Mouse (Mus musculus): Measurements from ENCODE around the gene Ppfibp1. TPM values are rescaled to one million over a fixed set of nuclear protein-coding genes. Genes with fewer than 3 reads are reported as not detected.
A peak's percentile ranks its signal among the peaks of the same experiment; 100 is the strongest.

The Ppfibp1 gene
- polyA plus RNA-seq, 1 experiment from 2014 or later: 25.0 TPM

GRCm38 (mm10) chr6:147042291-147043290 lies 154.3 kb downstream of the Ppfibp1 start, which contains the start of gene Mrps35:
Mrps35 (plus strand) TSS chr6:147042764.
- Histone ChIP-seq H3K9ac (replicated peaks) (peak within 1 kb of the TSS; percentile 91), H3K27me3 (peaks cover 12% of the 10 kb centered on the region), H3K4me3 (peak within 1 kb of the TSS; percentile 93), H3K9me3 (0 out of 2 replicates have a peak, but pooled peaks cover 2% of the 10 kb centered on the region), H3K4me1 (peaks cover 16% of the 10 kb centered on the region), H3K4me2 (replicated peaks) (peak within 1 kb of the TSS; percentile 73), H3K36me3 (peaks cover 17% of the 10 kb centered on the region; the same call in 1 of the 2 replicates), H3K27ac (replicated peaks) (peak within 1 kb of the TSS; percentile 79)
- ATAC-seq (ENCODE audit: low FRiP score, low read depth): peak; percentile 99
- WGBS: 3% methylated on average over 65 of the region's 66 CpGs

GRCm38 (mm10) chr6:147043633-147044032 lies 155.3 kb downstream of the Ppfibp1 start:
- H3K9ac ChIP-seq (replicated peaks): peak overlapping the region; percentile 91
- peaks cover 16% of the 10 kb centered on the region for H3K4me1 ChIP-seq
- H3K27ac ChIP-seq (replicated peaks): no peak overlapping the region
- ATAC-seq (ENCODE audit: low FRiP score, low read depth): no peak
- 0 out of 2 replicates have a peak, but pooled peaks cover 2% of the 10 kb centered on the region for H3K9me3 ChIP-seq
- H3K36me3 ChIP-seq: peaks cover 26% of the 10 kb centered on the region
- 55% methylated on average over 7 of the region's 7 CpGs for WGBS
- H3K4me3 ChIP-seq: peak overlapping the region; percentile 93
- H3K27me3 ChIP-seq: peaks cover 12% of the 10 kb centered on the region
- H3K4me2 ChIP-seq (replicated peaks): peak overlapping the region; percentile 73

- no peak for ATAC-seq (ENCODE audit: low FRiP score, low read depth)
- H3K4me1 ChIP-seq: no peaks in the 10 kb centered on the region
- no peak overlapping the region for H3K27ac ChIP-seq (replicated peaks)
- no peak overlapping the region for H3K4me3 ChIP-seq
- no peaks in the 10 kb centered on the region for H3K27me3 ChIP-seq
- H3K4me2 ChIP-seq (replicated peaks): no peak overlapping the region
- no peaks in the 10 kb centered on the region for H3K9me3 ChIP-seq
- 95% methylated on average over 13 of the region's 13 CpGs for WGBS
- peaks cover 71% of the 10 kb centered on the region for H3K36me3 ChIP-seq
- no peak overlapping the region for H3K9ac ChIP-seq (replicated peaks)
Observed at GRCm38 (mm10) chr6:147049239-147049805, 161.0 kb downstream of the Ppfibp1 start.

DNA sequence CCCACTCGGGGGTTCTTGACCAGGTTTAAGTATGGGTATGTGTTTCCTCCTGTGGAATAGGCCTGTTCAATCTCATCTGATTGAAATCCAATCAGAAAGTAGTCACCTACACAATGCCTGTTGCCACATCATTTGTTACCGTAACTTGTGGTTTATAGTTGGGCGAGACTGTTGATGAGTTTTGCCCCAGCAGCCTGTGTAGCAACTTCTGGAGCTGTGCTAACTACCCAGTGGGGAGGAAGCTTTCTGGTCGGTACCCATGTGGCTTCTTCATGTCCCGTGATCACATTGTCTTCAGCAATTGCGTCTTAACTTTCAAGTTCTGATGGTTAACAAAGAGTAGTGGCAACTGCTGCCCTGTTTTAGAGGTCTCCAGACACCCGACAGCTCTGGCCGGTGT lies 163.4 kb downstream of the Ppfibp1 start:
- Histone ChIP-seq H3K4me2 (replicated peaks) (no peak overlapping the region), H3K36me3 (peaks cover 79% of the 10 kb centered on the region), H3K27ac (replicated peaks) (no peak overlapping the region), H3K4me1 (no peaks in the 10 kb centered on the region), H3K27me3 (no peaks in the 10 kb centered on the region), H3K4me3 (no peak overlapping the region), H3K9me3 (no peaks in the 10 kb centered on the region), H3K9ac (replicated peaks) (no peak overlapping the region)
- 95% methylated on average over 8 of the region's 8 CpGs for WGBS
- no peak for ATAC-seq (ENCODE audit: low FRiP score, low read depth)

- no peak overlapping the region for H3K4me3 ChIP-seq
- H3K4me1 ChIP-seq: no peaks in the 10 kb centered on the region
- no peak for ATAC-seq (ENCODE audit: low FRiP score, low read depth)
- H3K9me3 ChIP-seq: no peaks in the 10 kb centered on the region
- H3K27me3 ChIP-seq: no peaks in the 10 kb centered on the region
- H3K27ac ChIP-seq (replicated peaks): no peak overlapping the region
- no peak overlapping the region for H3K4me2 ChIP-seq (replicated peaks)
- WGBS: 95% methylated on average over 9 of the region's 9 CpGs
- H3K36me3 ChIP-seq: peaks cover 76% of the 10 kb centered on the region
- H3K9ac ChIP-seq (replicated peaks): no peak overlapping the region
Observed at GRCm38 (mm10) chr6:147052440-147052839, 164.2 kb downstream of the Ppfibp1 start.

- H3K27me3 ChIP-seq: no peaks in the 10 kb centered on the region
- no peak overlapping the region for H3K27ac ChIP-seq (replicated peaks)
- no peak overlapping the region for H3K4me2 ChIP-seq (replicated peaks)
- H3K4me3 ChIP-seq: no peak overlapping the region
- H3K36me3 ChIP-seq: peaks cover 66% of the 10 kb centered on the region
- 91% methylated on average over 19 of the region's 19 CpGs for WGBS
- no peak overlapping the region for H3K9ac ChIP-seq (replicated peaks)
- H3K4me1 ChIP-seq: no peaks in the 10 kb centered on the region
- no peak for ATAC-seq (ENCODE audit: low FRiP score, low read depth)
- no peaks in the 10 kb centered on the region for H3K9me3 ChIP-seq
Observed at GRCm38 (mm10) chr6:147053785-147054646, 165.7 kb downstream of the Ppfibp1 start.

DNA sequence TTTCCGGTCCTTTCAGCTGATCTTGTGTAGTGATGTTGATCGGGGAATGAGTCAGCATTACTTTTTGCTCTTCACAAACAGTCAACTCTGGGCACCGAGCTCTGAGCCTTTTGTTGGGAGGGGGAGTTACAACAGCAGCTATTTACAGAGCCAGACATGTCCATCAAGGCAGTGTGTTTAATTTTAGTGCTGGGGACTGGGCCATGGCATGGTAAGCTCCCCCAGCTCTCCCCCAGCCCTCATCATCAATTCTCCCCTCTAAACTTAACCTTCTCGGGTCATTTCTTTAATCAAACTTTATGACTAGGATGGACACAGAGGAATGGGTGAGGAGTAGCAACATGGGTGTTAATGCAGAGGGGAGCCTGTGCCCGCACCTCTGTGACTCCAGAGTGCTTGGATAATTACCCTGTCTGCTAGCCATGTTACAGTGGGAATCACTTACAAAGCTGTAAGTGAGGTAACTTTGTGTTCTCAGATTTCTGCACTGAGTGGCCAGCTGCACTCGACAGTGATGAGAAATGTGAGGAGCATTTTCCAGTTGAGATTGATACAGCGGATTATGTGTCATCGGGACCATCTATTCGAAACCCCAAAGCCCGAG lies 167.2 kb downstream of the Ppfibp1 start:
- WGBS: 93% methylated on average over 10 of the region's 10 CpGs
- no peak for ATAC-seq (ENCODE audit: low FRiP score, low read depth)
- Histone ChIP-seq H3K27me3 (no peaks in the 10 kb centered on the region), H3K36me3 (peaks cover 59% of the 10 kb centered on the region), H3K4me2 (replicated peaks) (no peak overlapping the region), H3K4me3 (no peak overlapping the region), H3K9me3 (no peaks in the 10 kb centered on the region), H3K4me1 (no peaks in the 10 kb centered on the region), H3K9ac (replicated peaks) (no peak overlapping the region), H3K27ac (replicated peaks) (no peak overlapping the region)

GRCm38 (mm10) chr6:147059326-147059725 lies 171.0 kb downstream of the Ppfibp1 start:
- H3K27ac ChIP-seq (replicated peaks): no peak overlapping the region
- H3K9ac ChIP-seq (replicated peaks): no peak overlapping the region
- ATAC-seq (ENCODE audit: low FRiP score, low read depth): no peak
- no peak overlapping the region for H3K4me3 ChIP-seq
- 71% methylated on average over 7 of the region's 7 CpGs for WGBS
- H3K4me1 ChIP-seq: no peaks in the 10 kb centered on the region; the same call in 1 of the 2 replicates
- H3K27me3 ChIP-seq: no peaks in the 10 kb centered on the region
- H3K36me3 ChIP-seq: peaks cover 63% of the 10 kb centered on the region
- H3K4me2 ChIP-seq (replicated peaks): no peak overlapping the region
- H3K9me3 ChIP-seq: no peaks in the 10 kb centered on the region

DNA sequence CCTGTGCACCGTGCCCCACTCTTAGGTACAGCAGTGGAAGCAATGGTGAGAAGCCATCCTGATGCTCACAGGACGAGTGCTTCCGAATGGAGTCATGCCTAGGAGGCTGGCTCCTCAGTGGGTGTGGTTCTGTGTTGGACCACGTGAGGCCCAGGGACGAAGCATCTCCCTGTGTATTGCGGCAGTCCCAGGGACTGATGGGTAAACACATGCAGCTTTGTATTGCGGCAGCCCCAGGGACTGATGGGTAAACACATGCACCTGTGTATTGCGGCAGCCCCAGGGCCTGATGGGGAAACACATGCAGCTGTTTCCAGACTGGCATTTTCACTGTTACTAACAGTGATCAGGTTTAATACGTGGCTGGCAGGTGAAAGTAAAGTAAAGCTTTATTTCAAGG lies 173.3 kb downstream of the Ppfibp1 start:
- 84% methylated on average over 9 of the region's 9 CpGs for WGBS
- H3K27me3 ChIP-seq: no peaks in the 10 kb centered on the region
- no peak overlapping the region for H3K4me2 ChIP-seq (replicated peaks)
- no peaks in the 10 kb centered on the region; the same call in 1 of the 2 replicates for H3K4me1 ChIP-seq
- H3K4me3 ChIP-seq: no peak overlapping the region
- H3K9me3 ChIP-seq: no peaks in the 10 kb centered on the region
- 0 out of 2 replicates have a peak, but pooled peaks have one; percentile 47 for ATAC-seq (ENCODE audit: low FRiP score, low read depth)
- H3K27ac ChIP-seq (replicated peaks): no peak overlapping the region
- peaks cover 63% of the 10 kb centered on the region for H3K36me3 ChIP-seq
- no peak overlapping the region for H3K9ac ChIP-seq (replicated peaks)

- Histone ChIP-seq H3K4me1 (no peaks in the 10 kb centered on the region; the same call in 1 of the 2 replicates), H3K36me3 (peaks cover 63% of the 10 kb centered on the region), H3K9me3 (no peaks in the 10 kb centered on the region), H3K27me3 (no peaks in the 10 kb centered on the region), H3K4me3 (no peak overlapping the region), H3K4me2 (replicated peaks) (no peak overlapping the region), H3K9ac (replicated peaks) (no peak overlapping the region), H3K27ac (replicated peaks) (no peak overlapping the region)
- 91% methylated on average over 7 of the region's 7 CpGs for WGBS
- ATAC-seq (ENCODE audit: low FRiP score, low read depth): no peak
Observed at GRCm38 (mm10) chr6:147062034-147062433, 173.7 kb downstream of the Ppfibp1 start.

- Histone ChIP-seq H3K4me3 (no peak overlapping the region), H3K27me3 (no peaks in the 10 kb centered on the region), H3K4me2 (replicated peaks) (no peak overlapping the region), H3K36me3 (peaks cover 62% of the 10 kb centered on the region), H3K9me3 (no peaks in the 10 kb centered on the region), H3K4me1 (no peaks in the 10 kb centered on the region; the same call in 1 of the 2 replicates), H3K27ac (replicated peaks) (no peak overlapping the region), H3K9ac (replicated peaks) (no peak overlapping the region)
- ATAC-seq (ENCODE audit: low FRiP score, low read depth): no peak
- WGBS: 92% methylated on average over 7 of the region's 7 CpGs
Observed at GRCm38 (mm10) chr6:147062694-147063093, 174.4 kb downstream of the Ppfibp1 start.
